Mouse (Mus musculus): ENCODE measurements around the gene Kdm2a. TPM values are rescaled to one million over a fixed set of nuclear protein-coding genes. Genes with fewer than 3 reads are reported as not detected.

Gene Kdm2a
- polyA plus RNA-seq, 1 experiment from 2014 or later = 40.9 TPM

Other genes with a start within 250 kb of the Kdm2a start
- gene Coro1b, start 249.7 kb downstream of the Kdm2a start, polyA plus RNA-seq (2015; fragmentation: Nextera tagmentation; extraction: Ambion mirVana) = 157 and 168 TPM in 2 replicates
- gene Ptprcap, start 244.7 kb downstream of the Kdm2a start, polyA plus RNA-seq (2015; fragmentation: Nextera tagmentation; extraction: Ambion mirVana) = 3.4 and 13.5 TPM in 2 replicates
- 45.0 and 49.4 TPM in 2 replicates for gene Rps6kb2, start 234.9 kb downstream of the Kdm2a start, polyA plus RNA-seq (2015; fragmentation: Nextera tagmentation; extraction: Ambion mirVana)
- 2.4 and 2.8 TPM in 2 replicates for gene Carns1, start 222.8 kb downstream of the Kdm2a start, polyA plus RNA-seq (2015; fragmentation: Nextera tagmentation; extraction: Ambion mirVana)
- 2.5 and 6.7 TPM in 2 replicates for gene Tbc1d10c, start 207.0 kb downstream of the Kdm2a start, polyA plus RNA-seq (2015; fragmentation: Nextera tagmentation; extraction: Ambion mirVana)
- 974 TPM in 2 replicates for gene Ppp1ca, start 206.2 kb downstream of the Kdm2a start, polyA plus RNA-seq (2015; fragmentation: Nextera tagmentation; extraction: Ambion mirVana)
- gene Rad9a, start 196.6 kb downstream of the Kdm2a start, polyA plus RNA-seq (2015; fragmentation: Nextera tagmentation; extraction: Ambion mirVana) = 32.5 and 34.7 TPM in 2 replicates
- gene Clcf1, start 184.0 kb downstream of the Kdm2a start, polyA plus RNA-seq (2015; fragmentation: Nextera tagmentation; extraction: Ambion mirVana) = 4.7 and 5.5 TPM in 2 replicates
- not detected in 2 replicates for gene AC109138.7, start 183.9 kb downstream of the Kdm2a start, polyA plus RNA-seq (2015; fragmentation: Nextera tagmentation; extraction: Ambion mirVana)
- gene Pold4, start 166.4 kb downstream of the Kdm2a start, polyA plus RNA-seq (2015; fragmentation: Nextera tagmentation; extraction: Ambion mirVana) = 27.6 and 32.4 TPM in 2 replicates
- gene Ssh3, start 129.1 kb downstream of the Kdm2a start, polyA plus RNA-seq (2015; fragmentation: Nextera tagmentation; extraction: Ambion mirVana) = 15.2 and 16.9 TPM in 2 replicates
- gene Ankrd13d, start 115.1 kb downstream of the Kdm2a start, polyA plus RNA-seq (2015; fragmentation: Nextera tagmentation; extraction: Ambion mirVana) = 3.3 and 4.2 TPM in 2 replicates
- 16.2 and 16.7 TPM in 2 replicates for gene Grk2, start 92.1 kb downstream of the Kdm2a start, polyA plus RNA-seq (2015; fragmentation: Nextera tagmentation; extraction: Ambion mirVana)
- gene Rhod, start 41.1 kb upstream of the Kdm2a start, polyA plus RNA-seq (2015; fragmentation: Nextera tagmentation; extraction: Ambion mirVana) = 37.9 and 45.3 TPM in 2 replicates
- gene Syt12, start 79.2 kb upstream of the Kdm2a start, polyA plus RNA-seq (2015; fragmentation: Nextera tagmentation; extraction: Ambion mirVana) = 1.1 and 1.2 TPM in 2 replicates
- not detected in 2 replicates for gene 2010003K11Rik, start 100.3 kb upstream of the Kdm2a start, polyA plus RNA-seq (2015; fragmentation: Nextera tagmentation; extraction: Ambion mirVana)
- 17.7 and 18.5 TPM in 2 replicates for gene Pcx, start 112.2 kb upstream of the Kdm2a start, polyA plus RNA-seq (2015; fragmentation: Nextera tagmentation; extraction: Ambion mirVana)
- 6.5 and 6.8 TPM in 2 replicates for gene Lrfn4, start 217.4 kb upstream of the Kdm2a start, polyA plus RNA-seq (2015; fragmentation: Nextera tagmentation; extraction: Ambion mirVana)
- 73.5 and 74.4 TPM in 2 replicates for gene Rce1, start 227.4 kb upstream of the Kdm2a start, polyA plus RNA-seq (2015; fragmentation: Nextera tagmentation; extraction: Ambion mirVana)

Measured in lung, embryonic 15.5 days (tissue).